Mouse (Mus musculus): ENCODE data around the gene Csnk1g2. TPM values are rescaled to one million over a fixed set of nuclear protein-coding genes. Genes with fewer than 3 reads are reported as not detected.

The Csnk1g2 gene
- 2.0 TPM for polyA plus RNA-seq (2014; fragmentation: Illumina TruSeq; extraction: RNeasy Lipid Tissue Mini Kit (QIAGEN cat#74804); ENCODE audit: low read depth, low replicate concordance)

GRCm38 (mm10) chr10:80622661-80623456 lies at the start of gene Csnk1g2:
Csnk1g2 (plus strand) TSS chr10:80622838.

GRCm38 (mm10) chr10:80577195-80578130 lies 45.2 kb upstream of the Csnk1g2 start, which contains the start of gene Klf16:
Klf16 (minus strand) TSS chr10:80577321.

GRCm38 (mm10) chr10:80589879-80590854 lies 32.5 kb upstream of the Csnk1g2 start, which contains the start of gene Abhd17a:
Abhd17a (minus strand) TSS chr10:80590341.

GRCm38 (mm10) chr10:80602698-80603325 lies 19.8 kb upstream of the Csnk1g2 start, which contains the start of the genes Scamp4 and Adat3:
Scamp4 (plus strand) TSS chr10:80602872.
Adat3 (plus strand) TSS chr10:80602880.

GRCm38 (mm10) chr10:80605721-80606120 lies 16.9 kb upstream of the Csnk1g2 start, which contains the start of gene Gm49322:
Gm49322 (plus strand) TSS chr10:80606021.

GRCm38 (mm10) chr10:80656863-80657623 lies 34.4 kb downstream of the Csnk1g2 start, which contains the start of gene Btbd2:
Btbd2 (minus strand) TSS chr10:80657071.

GRCm38 (mm10) chr10:80677942-80678436 lies 55.4 kb downstream of the Csnk1g2 start, which contains the start of gene Mknk2:
Mknk2 (minus strand) TSS chr10:80678112.

Other genes starting within 250 kb of the Csnk1g2 start
- gene Mex3d, start 235.2 kb upstream of the Csnk1g2 start, polyA plus RNA-seq (2014; fragmentation: Illumina TruSeq; extraction: RNeasy Lipid Tissue Mini Kit (QIAGEN cat#74804); ENCODE audit: low read depth, low replicate concordance): 13.4 TPM
- not detected for gene Mbd3, start 223.3 kb upstream of the Csnk1g2 start, polyA plus RNA-seq (2014; fragmentation: Illumina TruSeq; extraction: RNeasy Lipid Tissue Mini Kit (QIAGEN cat#74804); ENCODE audit: low read depth, low replicate concordance)
- gene Uqcr11, start 216.0 kb upstream of the Csnk1g2 start, polyA plus RNA-seq (2014; fragmentation: Illumina TruSeq; extraction: RNeasy Lipid Tissue Mini Kit (QIAGEN cat#74804); ENCODE audit: low read depth, low replicate concordance): not detected
- gene Tcf3, start 189.2 kb upstream of the Csnk1g2 start, polyA plus RNA-seq (2014; fragmentation: Illumina TruSeq; extraction: RNeasy Lipid Tissue Mini Kit (QIAGEN cat#74804); ENCODE audit: low read depth, low replicate concordance): 3.1 TPM
- not detected for gene Onecut3, start 128.0 kb upstream of the Csnk1g2 start, polyA plus RNA-seq (2014; fragmentation: Illumina TruSeq; extraction: RNeasy Lipid Tissue Mini Kit (QIAGEN cat#74804); ENCODE audit: low read depth, low replicate concordance)
- gene Atp8b3, start 83.7 kb upstream of the Csnk1g2 start, polyA plus RNA-seq (2014; fragmentation: Illumina TruSeq; extraction: RNeasy Lipid Tissue Mini Kit (QIAGEN cat#74804); ENCODE audit: low read depth, low replicate concordance): not detected
- gene Rexo1, start 61.3 kb upstream of the Csnk1g2 start, polyA plus RNA-seq (2014; fragmentation: Illumina TruSeq; extraction: RNeasy Lipid Tissue Mini Kit (QIAGEN cat#74804); ENCODE audit: low read depth, low replicate concordance): 0.52 TPM
- gene Klf16, start 45.5 kb upstream of the Csnk1g2 start, polyA plus RNA-seq (2014; fragmentation: Illumina TruSeq; extraction: RNeasy Lipid Tissue Mini Kit (QIAGEN cat#74804); ENCODE audit: low read depth, low replicate concordance): 1.2 TPM
- gene Abhd17a, start 32.5 kb upstream of the Csnk1g2 start, polyA plus RNA-seq (2014; fragmentation: Illumina TruSeq; extraction: RNeasy Lipid Tissue Mini Kit (QIAGEN cat#74804); ENCODE audit: low read depth, low replicate concordance): not detected
- 1.0 TPM for gene Scamp4, start 20.0 kb upstream of the Csnk1g2 start, polyA plus RNA-seq (2014; fragmentation: Illumina TruSeq; extraction: RNeasy Lipid Tissue Mini Kit (QIAGEN cat#74804); ENCODE audit: low read depth, low replicate concordance)
- not detected for gene Adat3, start 20.0 kb upstream of the Csnk1g2 start, polyA plus RNA-seq (2014; fragmentation: Illumina TruSeq; extraction: RNeasy Lipid Tissue Mini Kit (QIAGEN cat#74804); ENCODE audit: low read depth, low replicate concordance)
- not detected for gene Gm49322, start 16.8 kb upstream of the Csnk1g2 start, polyA plus RNA-seq (2014; fragmentation: Illumina TruSeq; extraction: RNeasy Lipid Tissue Mini Kit (QIAGEN cat#74804); ENCODE audit: low read depth, low replicate concordance)
- 0.58 TPM for gene Btbd2, start 34.2 kb downstream of the Csnk1g2 start, polyA plus RNA-seq (2014; fragmentation: Illumina TruSeq; extraction: RNeasy Lipid Tissue Mini Kit (QIAGEN cat#74804); ENCODE audit: low read depth, low replicate concordance)
- 3.6 TPM for gene Mknk2, start 55.3 kb downstream of the Csnk1g2 start, polyA plus RNA-seq (2014; fragmentation: Illumina TruSeq; extraction: RNeasy Lipid Tissue Mini Kit (QIAGEN cat#74804); ENCODE audit: low read depth, low replicate concordance)
- gene Mob3a, start 79.1 kb downstream of the Csnk1g2 start, polyA plus RNA-seq (2014; fragmentation: Illumina TruSeq; extraction: RNeasy Lipid Tissue Mini Kit (QIAGEN cat#74804); ENCODE audit: low read depth, low replicate concordance): 3.9 TPM
- gene Izumo4, start 79.3 kb downstream of the Csnk1g2 start, polyA plus RNA-seq (2014; fragmentation: Illumina TruSeq; extraction: RNeasy Lipid Tissue Mini Kit (QIAGEN cat#74804); ENCODE audit: low read depth, low replicate concordance): not detected
- gene Ap3d1, start 119.4 kb downstream of the Csnk1g2 start, polyA plus RNA-seq (2014; fragmentation: Illumina TruSeq; extraction: RNeasy Lipid Tissue Mini Kit (QIAGEN cat#74804); ENCODE audit: low read depth, low replicate concordance): 9.3 TPM
- gene Dot1l, start 132.4 kb downstream of the Csnk1g2 start, polyA plus RNA-seq (2014; fragmentation: Illumina TruSeq; extraction: RNeasy Lipid Tissue Mini Kit (QIAGEN cat#74804); ENCODE audit: low read depth, low replicate concordance): 3.6 TPM
- gene Sf3a2, start 175.4 kb downstream of the Csnk1g2 start, polyA plus RNA-seq (2014; fragmentation: Illumina TruSeq; extraction: RNeasy Lipid Tissue Mini Kit (QIAGEN cat#74804); ENCODE audit: low read depth, low replicate concordance): 2.6 TPM
- 2.5 TPM for gene Plekhj1, start 175.8 kb downstream of the Csnk1g2 start, polyA plus RNA-seq (2014; fragmentation: Illumina TruSeq; extraction: RNeasy Lipid Tissue Mini Kit (QIAGEN cat#74804); ENCODE audit: low read depth, low replicate concordance)
- gene Amh, start 182.4 kb downstream of the Csnk1g2 start, polyA plus RNA-seq (2014; fragmentation: Illumina TruSeq; extraction: RNeasy Lipid Tissue Mini Kit (QIAGEN cat#74804); ENCODE audit: low read depth, low replicate concordance): not detected
- not detected for gene Jsrp1, start 190.7 kb downstream of the Csnk1g2 start, polyA plus RNA-seq (2014; fragmentation: Illumina TruSeq; extraction: RNeasy Lipid Tissue Mini Kit (QIAGEN cat#74804); ENCODE audit: low read depth, low replicate concordance)
- gene Oaz1, start 203.8 kb downstream of the Csnk1g2 start, polyA plus RNA-seq (2014; fragmentation: Illumina TruSeq; extraction: RNeasy Lipid Tissue Mini Kit (QIAGEN cat#74804); ENCODE audit: low read depth, low replicate concordance): 163 TPM
- 0.76 TPM for gene Lingo3, start 221.2 kb downstream of the Csnk1g2 start, polyA plus RNA-seq (2014; fragmentation: Illumina TruSeq; extraction: RNeasy Lipid Tissue Mini Kit (QIAGEN cat#74804); ENCODE audit: low read depth, low replicate concordance)
- 3.7 TPM for gene Lsm7, start 232.4 kb downstream of the Csnk1g2 start, polyA plus RNA-seq (2014; fragmentation: Illumina TruSeq; extraction: RNeasy Lipid Tissue Mini Kit (QIAGEN cat#74804); ENCODE audit: low read depth, low replicate concordance)
- gene Sppl2b, start 232.4 kb downstream of the Csnk1g2 start, polyA plus RNA-seq (2014; fragmentation: Illumina TruSeq; extraction: RNeasy Lipid Tissue Mini Kit (QIAGEN cat#74804); ENCODE audit: low read depth, low replicate concordance): not detected
- gene Tmprss9, start 249.0 kb downstream of the Csnk1g2 start, polyA plus RNA-seq (2014; fragmentation: Illumina TruSeq; extraction: RNeasy Lipid Tissue Mini Kit (QIAGEN cat#74804); ENCODE audit: low read depth, low replicate concordance): not detected

All from adrenal gland, adult 10 weeks (tissue).